Mouse (Mus musculus): ENCODE results near the gene Pmm2. TPM values are rescaled to one million over a fixed set of nuclear protein-coding genes. Genes with fewer than 3 reads are reported as not detected.
A peak's percentile ranks its signal among the peaks of the same experiment; 100 is the strongest.

Gene Pmm2
- total RNA-seq, 2 experiments from 2014 or later: 59.0 to 59.1 TPM

- no peak for ATAC-seq (replicated peaks; ENCODE audit: poor library complexity, severe bottlenecking)
These were observed 38.8 kb downstream of the Pmm2 start for GRCm38 (mm10) chr16:8676228-8676627.

- ATAC-seq (replicated peaks; ENCODE audit: poor library complexity, severe bottlenecking): peak; percentile 25; the same call in 1 of the 2 replicates
These were observed 39.3 kb downstream of the Pmm2 start for GRCm38 (mm10) chr16:8676800-8677199.

- no peak for ATAC-seq (replicated peaks; ENCODE audit: poor library complexity, severe bottlenecking)
These were observed 40.6 kb downstream of the Pmm2 start for GRCm38 (mm10) chr16:8678035-8678434.

- ATAC-seq (replicated peaks; ENCODE audit: poor library complexity, severe bottlenecking): no peak
These were observed 41.2 kb downstream of the Pmm2 start for GRCm38 (mm10) chr16:8678676-8679075.

- ATAC-seq (replicated peaks; ENCODE audit: poor library complexity, severe bottlenecking): no peak
These were observed 42.3 kb downstream of the Pmm2 start for GRCm38 (mm10) chr16:8679780-8680179.

- no peak for ATAC-seq (replicated peaks; ENCODE audit: poor library complexity, severe bottlenecking)
These were observed 43.0 kb downstream of the Pmm2 start, which contains the start of gene Gm5767 for GRCm38 (mm10) chr16:8680470-8680869. Gene Gm5767, plus strand, starts transcription at chr16:8680770.

- ATAC-seq (replicated peaks; ENCODE audit: poor library complexity, severe bottlenecking): no peak
These were observed 47.6 kb downstream of the Pmm2 start for GRCm38 (mm10) chr16:8685087-8685486.

- peak; percentile 85 for ATAC-seq (replicated peaks; ENCODE audit: poor library complexity, severe bottlenecking)
These were observed 48.8 kb downstream of the Pmm2 start for GRCm38 (mm10) chr16:8686121-8686870.

GRCm38 (mm10) chr16:8686871-8687535, 49.5 kb downstream of the Pmm2 start:
- 0 out of 2 replicates have a peak, but pooled peaks have one; percentile 10 for ATAC-seq (replicated peaks; ENCODE audit: poor library complexity, severe bottlenecking)

GRCm38 (mm10) chr16:8687559-8688112, 50.2 kb downstream of the Pmm2 start:
- no peak for ATAC-seq (replicated peaks; ENCODE audit: poor library complexity, severe bottlenecking)

GRCm38 (mm10) chr16:8689979-8690656, 52.6 kb downstream of the Pmm2 start:
- ATAC-seq (replicated peaks; ENCODE audit: poor library complexity, severe bottlenecking): no peak

- ATAC-seq (replicated peaks; ENCODE audit: poor library complexity, severe bottlenecking): no peak
These were observed 53.7 kb downstream of the Pmm2 start for GRCm38 (mm10) chr16:8691206-8691605.

GRCm38 (mm10) chr16:8699556-8699955, 62.1 kb downstream of the Pmm2 start:
- no peak for ATAC-seq (replicated peaks; ENCODE audit: poor library complexity, severe bottlenecking)

- ATAC-seq (replicated peaks; ENCODE audit: poor library complexity, severe bottlenecking): no peak
These were observed 63.1 kb downstream of the Pmm2 start for GRCm38 (mm10) chr16:8700586-8700985.

GRCm38 (mm10) chr16:8711998-8712397, 74.5 kb downstream of the Pmm2 start:
- no peak for ATAC-seq (replicated peaks; ENCODE audit: poor library complexity, severe bottlenecking)

Other genes starting within 250 kb of the Pmm2 start
- not detected in 2 replicates for gene Tmem114, start 212.5 kb upstream of the Pmm2 start, total RNA-seq (2014; fragmentation: Nextera tagmentation)
- gene Tmem114, start 212.5 kb upstream of the Pmm2 start, total RNA-seq (2017): not detected in 2 replicates
- gene Mettl22, start 166.9 kb upstream of the Pmm2 start, total RNA-seq (2014; fragmentation: Nextera tagmentation): 23.8 and 25.0 TPM in 2 replicates
- 10.3 and 11.5 TPM in 2 replicates for gene Mettl22, start 166.9 kb upstream of the Pmm2 start, total RNA-seq (2017)
- gene Abat, start 124.2 kb upstream of the Pmm2 start, total RNA-seq (2014; fragmentation: Nextera tagmentation): not detected in 2 replicates
- gene Abat, start 124.2 kb upstream of the Pmm2 start, total RNA-seq (2017): not detected in 2 replicates
- 9.1 and 10.4 TPM in 2 replicates for gene Tmem186, start within 50 bp of the Pmm2 start, total RNA-seq (2014; fragmentation: Nextera tagmentation)
- gene Tmem186, start within 50 bp of the Pmm2 start, total RNA-seq (2017): 13.9 and 21.9 TPM in 2 replicates
- gene Carhsp1, start 34.5 kb downstream of the Pmm2 start, total RNA-seq (2014; fragmentation: Nextera tagmentation): 4.0 and 9.1 TPM in 2 replicates
- gene Carhsp1, start 34.5 kb downstream of the Pmm2 start, total RNA-seq (2017): 3.9 and 6.2 TPM in 2 replicates
- gene Gm5767, start 43.1 kb downstream of the Pmm2 start, total RNA-seq (2014; fragmentation: Nextera tagmentation): not detected in 2 replicates
- gene Gm5767, start 43.1 kb downstream of the Pmm2 start, total RNA-seq (2017): not detected in 2 replicates
- 130 and 144 TPM in 2 replicates for gene Usp7, start 154.6 kb downstream of the Pmm2 start, total RNA-seq (2014; fragmentation: Nextera tagmentation)
- gene Usp7, start 154.6 kb downstream of the Pmm2 start, total RNA-seq (2017): 142 and 158 TPM in 2 replicates
- 39.6 and 41.3 TPM in 2 replicates for gene 1810013L24Rik, start 192.4 kb downstream of the Pmm2 start, total RNA-seq (2014; fragmentation: Nextera tagmentation)
- 37.1 and 53.9 TPM in 2 replicates for gene 1810013L24Rik, start 192.4 kb downstream of the Pmm2 start, total RNA-seq (2017)

All from granulocyte monocyte progenitor cell, adult 5-6 weeks (primary cell).